Mouse (Mus musculus): ENCODE measurements at regions not wholly inside any gene's neighbourhood (a gene's known extent, or its start where the extent isn't known, plus 50 kb on each side); places are given as distances from the start of the nearest gene placed in this dataset.

DNA sequence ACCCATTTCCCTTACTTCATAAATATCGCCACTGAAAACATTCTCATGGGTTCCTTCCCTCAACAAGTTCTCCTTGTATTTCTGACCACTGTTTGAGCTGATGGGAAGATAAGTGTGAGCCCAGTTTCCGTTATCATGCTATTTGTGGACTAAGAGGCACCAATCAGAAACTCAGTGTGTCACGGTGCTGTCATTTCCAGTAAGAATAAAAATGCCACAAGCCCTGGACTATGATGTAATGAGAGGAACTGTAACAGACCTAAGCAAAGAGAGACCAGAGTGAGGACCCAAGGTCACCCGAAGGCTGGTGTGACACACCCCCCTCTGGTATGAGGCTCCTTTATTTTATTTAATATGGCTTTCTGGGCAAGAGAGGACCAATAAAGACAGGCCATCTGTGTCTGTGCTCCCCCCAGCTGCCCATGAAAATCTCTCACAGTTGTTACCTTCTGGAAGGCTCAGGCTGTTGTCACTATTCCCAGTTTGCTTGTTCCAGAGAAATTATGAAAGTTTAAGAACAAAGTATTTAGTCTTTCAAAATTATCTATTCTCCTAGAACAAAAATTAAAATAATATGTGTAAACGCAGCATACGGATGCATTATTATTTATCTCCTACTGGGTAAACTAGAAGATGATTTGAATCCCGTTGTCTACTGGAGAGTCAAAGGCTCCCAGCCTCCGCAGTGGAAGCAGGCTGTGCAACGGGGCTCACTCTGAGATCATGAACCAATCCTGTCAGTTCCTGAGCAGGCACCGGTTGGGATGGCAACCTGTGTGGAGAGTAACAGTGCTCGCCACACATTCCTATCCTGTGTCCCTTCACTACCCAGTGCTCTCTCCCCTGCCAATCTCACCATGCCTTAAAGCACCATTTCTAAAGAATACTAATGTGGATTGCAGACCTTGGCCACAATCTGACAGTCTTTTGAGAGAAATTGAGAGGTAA is 99.9 kb upstream of the Tmc1 start:
- TF ChIP-seq CTCF (IDR thresholded peaks at IDR 0.05; ENCODE audit: low read depth) = no peak
- TF ChIP-seq EP300 (IDR thresholded peaks at IDR 0.05; ENCODE audit: low read depth) = no peak
- Histone ChIP-seq H3K9ac (replicated peaks) (no peak overlapping the region), H3K4me3 (ENCODE audit: insufficient read depth in 1 of 2, low read depth in 2 of 2, low read length in 2 of 2) (no peak overlapping the region), H3K27me3 (ENCODE audit: control insufficient read depth, insufficient read depth, low read length) (no peaks in the 10 kb centered on the region), H3K4me1 (replicated peaks; ENCODE audit: control insufficient read depth in 2 of 2, insufficient read depth in 2 of 2, low read length in 1 of 2) (peaks cover 0 to 15% of the 10 kb centered on the region in 2 experiments; a peak in 2 of 4 replicates), H3K36me3 (replicated peaks; ENCODE audit: control insufficient read depth, insufficient read depth, low read depth) (no peaks in the 10 kb centered on the region), H3K27ac (no peak overlapping the region), H3K9me3 (ENCODE audit: control insufficient read depth, low read length) (no peaks in the 10 kb centered on the region), H3K4me2 (ENCODE audit: low read depth) (no peak overlapping the region)
- ATAC-seq (ENCODE audit: insufficient read depth) = no peak
- 46% methylated on average over 11 of the region's 11 CpGs for WGBS (ENCODE audit: insufficient replicate concordance)
- no peak for DNase-seq (ENCODE audit: low read depth in 3 of 3, low spot score in 3 of 3)

DNA sequence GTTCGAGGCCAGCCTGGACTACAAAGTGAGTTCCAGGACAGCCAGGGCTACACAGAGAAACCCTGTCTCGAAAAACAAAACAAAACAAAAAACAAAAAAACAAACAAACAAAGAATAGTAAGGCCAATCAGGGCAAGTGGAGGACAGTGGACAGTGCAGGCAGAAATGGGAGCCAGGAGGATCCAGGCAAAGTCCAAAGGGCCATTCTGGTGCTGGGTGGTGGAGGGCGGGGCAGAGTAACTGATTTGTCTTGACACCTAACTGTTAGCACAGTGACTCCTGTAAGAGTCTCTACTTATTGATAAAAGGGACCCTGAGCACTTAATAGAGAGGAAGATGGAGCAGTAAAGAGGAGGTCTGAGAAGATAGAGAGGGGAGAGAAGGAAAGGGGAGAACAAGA is 98.8 kb upstream of the Tmc1 start:
- no peak overlapping the region for H3K4me3 ChIP-seq (ENCODE audit: insufficient read depth in 1 of 2, low read depth in 2 of 2, low read length in 2 of 2)
- 68% methylated on average over 3 of the region's 3 CpGs for WGBS (ENCODE audit: insufficient replicate concordance)
- ATAC-seq (ENCODE audit: insufficient read depth) = no peak

DNA sequence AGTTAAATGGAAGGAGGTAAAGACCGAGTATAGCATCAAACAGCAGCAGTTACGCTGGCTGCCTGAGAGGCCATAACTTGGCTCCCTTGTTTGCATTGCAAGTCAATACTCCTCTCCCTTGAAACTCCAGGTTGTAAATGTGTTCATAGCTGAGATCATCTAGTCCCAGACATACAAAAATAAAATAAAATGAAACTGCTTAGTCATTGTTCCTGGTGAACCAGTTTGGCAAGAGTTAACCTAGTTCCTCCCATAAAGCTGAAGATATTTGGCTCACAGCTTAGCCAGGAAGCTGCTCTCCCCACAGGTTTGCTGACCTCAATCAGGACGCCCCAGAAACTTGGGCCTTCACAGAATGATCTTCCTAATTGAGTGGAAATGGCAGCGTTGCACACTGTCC is 97.9 kb upstream of the Tmc1 start:
- H3K4me3 ChIP-seq (ENCODE audit: insufficient read depth in 1 of 2, low read depth in 2 of 2, low read length in 2 of 2) = no peak overlapping the region
- no peaks in the 10 kb centered on the region for H3K27me3 ChIP-seq (ENCODE audit: control insufficient read depth, insufficient read depth, low read length)
- no peaks in the 10 kb centered on the region for H3K36me3 ChIP-seq (replicated peaks; ENCODE audit: control insufficient read depth, insufficient read depth, low read depth)
- H3K9me3 ChIP-seq (ENCODE audit: control insufficient read depth, low read length) = no peaks in the 10 kb centered on the region
- H3K9ac ChIP-seq (replicated peaks) = no peak overlapping the region
- ATAC-seq (ENCODE audit: insufficient read depth) (no peak), DNase-seq (ENCODE audit: low read depth in 3 of 3, low spot score in 3 of 3) (no peak)
- H3K4me1 ChIP-seq (replicated peaks; ENCODE audit: control insufficient read depth in 2 of 2, insufficient read depth in 2 of 2, low read length in 1 of 2) = peaks cover 0 to 15% of the 10 kb centered on the region in 2 experiments; a peak in 2 of 4 replicates
- 41% methylated on average over 4 of the region's 4 CpGs for WGBS (ENCODE audit: insufficient replicate concordance)
- TF ChIP-seq CTCF (IDR thresholded peaks at IDR 0.05; ENCODE audit: low read depth) (no peak), EP300 (IDR thresholded peaks at IDR 0.05; ENCODE audit: low read depth) (no peak)
- H3K4me2 ChIP-seq (ENCODE audit: low read depth) = no peak overlapping the region
- H3K27ac ChIP-seq = no peak overlapping the region

More for the DNA sequence above, 98.8 kb upstream of the Tmc1 start:
- Histone ChIP-seq H3K9ac (replicated peaks) (no peak overlapping the region), H3K36me3 (replicated peaks; ENCODE audit: control insufficient read depth, insufficient read depth, low read depth) (no peaks in the 10 kb centered on the region), H3K27me3 (ENCODE audit: control insufficient read depth, insufficient read depth, low read length) (no peaks in the 10 kb centered on the region), H3K4me1 (replicated peaks; ENCODE audit: control insufficient read depth in 2 of 2, insufficient read depth in 2 of 2, low read length in 1 of 2) (peaks cover 0 to 15% of the 10 kb centered on the region in 2 experiments; a peak in 2 of 4 replicates), H3K4me2 (ENCODE audit: low read depth) (no peak overlapping the region), H3K27ac (no peak overlapping the region), H3K9me3 (ENCODE audit: control insufficient read depth, low read length) (no peaks in the 10 kb centered on the region)
- DNase-seq (ENCODE audit: low read depth in 3 of 3, low spot score in 3 of 3) = no peak
- TF ChIP-seq EP300 (IDR thresholded peaks at IDR 0.05; ENCODE audit: low read depth) (no peak), CTCF (IDR thresholded peaks at IDR 0.05; ENCODE audit: low read depth) (no peak)

DNA sequence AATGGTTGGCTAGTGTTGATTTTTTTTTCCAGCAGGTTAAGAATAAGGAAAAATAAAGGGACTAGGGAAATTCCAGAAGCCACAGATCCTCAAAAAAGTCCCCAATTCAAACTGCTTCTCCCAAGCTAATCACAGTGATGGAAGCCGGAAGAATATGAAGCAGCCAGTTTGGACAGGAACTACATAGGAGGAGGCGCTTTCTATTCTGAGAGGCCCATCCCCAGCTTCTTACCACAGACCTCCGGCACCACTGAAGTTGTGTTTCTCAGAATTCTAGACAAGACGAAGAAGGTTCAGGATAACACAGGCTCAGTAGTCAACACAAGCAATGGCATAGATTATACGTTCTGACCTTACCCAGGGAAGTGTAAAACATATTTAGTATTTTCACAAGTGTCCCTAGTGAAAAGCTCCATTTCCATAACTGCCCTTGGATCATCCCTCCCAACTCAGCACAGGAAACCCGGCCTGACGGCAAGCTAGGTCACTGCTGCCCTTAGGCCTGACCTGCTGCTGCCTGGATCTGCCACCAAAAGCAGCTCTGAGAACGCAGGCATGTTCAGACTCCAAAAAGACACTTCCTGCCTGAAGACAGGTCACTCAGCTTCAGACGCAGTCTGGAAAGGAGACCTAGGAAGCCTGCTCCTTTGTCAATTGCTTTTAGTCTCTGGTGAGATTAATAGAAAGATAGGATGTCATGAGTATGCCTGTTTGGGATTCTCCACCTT is 97.2 kb upstream of the Tmc1 start:
- DNase-seq (ENCODE audit: low read depth in 3 of 3, low spot score in 3 of 3) = no peak

DNA sequence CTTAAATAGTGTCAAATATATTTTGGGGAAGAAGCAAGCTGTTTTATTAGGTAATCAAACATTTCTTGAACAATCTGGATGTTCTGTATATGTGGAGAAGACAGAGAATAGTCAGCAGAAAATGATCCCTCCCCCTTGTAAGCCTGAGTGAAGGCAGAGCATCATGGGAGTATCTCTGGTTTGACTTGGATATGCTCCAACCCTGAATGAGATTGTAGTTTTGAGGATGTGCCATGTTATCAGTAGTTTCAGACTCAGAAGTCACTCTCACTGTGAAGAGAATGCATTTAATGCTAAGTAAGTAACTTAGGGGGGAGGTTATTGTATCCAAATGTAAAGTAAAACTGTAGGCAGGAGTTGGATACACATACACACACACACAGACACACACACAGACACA is 95.3 kb upstream of the Tmc1 start:
- no peaks in the 10 kb centered on the region for H3K36me3 ChIP-seq (replicated peaks; ENCODE audit: control insufficient read depth, insufficient read depth, low read depth)
- TF ChIP-seq CTCF (IDR thresholded peaks at IDR 0.05; ENCODE audit: low read depth) (no peak), EP300 (IDR thresholded peaks at IDR 0.05; ENCODE audit: low read depth) (no peak)
- no peak overlapping the region for H3K9ac ChIP-seq (replicated peaks)
- H3K27ac ChIP-seq = no peak overlapping the region
- no peak overlapping the region for H3K4me3 ChIP-seq (ENCODE audit: insufficient read depth in 1 of 2, low read depth in 2 of 2, low read length in 2 of 2)
- no peaks in the 10 kb centered on the region for H3K9me3 ChIP-seq (ENCODE audit: control insufficient read depth, low read length)
- no peak overlapping the region for H3K4me2 ChIP-seq (ENCODE audit: low read depth)
- DNase-seq (ENCODE audit: low read depth in 3 of 3, low spot score in 3 of 3) (no peak), ATAC-seq (ENCODE audit: insufficient read depth) (no peak)
- no peaks in the 10 kb centered on the region for H3K27me3 ChIP-seq (ENCODE audit: control insufficient read depth, insufficient read depth, low read length)
- peaks cover 0 to 15% of the 10 kb centered on the region in 2 experiments; a peak in 2 of 4 replicates for H3K4me1 ChIP-seq (replicated peaks; ENCODE audit: control insufficient read depth in 2 of 2, insufficient read depth in 2 of 2, low read length in 1 of 2)

More for the DNA sequence above, 97.2 kb upstream of the Tmc1 start:
- no peak for ATAC-seq (ENCODE audit: insufficient read depth)
- Histone ChIP-seq H3K27me3 (ENCODE audit: control insufficient read depth, insufficient read depth, low read length) (no peaks in the 10 kb centered on the region), H3K4me1 (replicated peaks; ENCODE audit: control insufficient read depth in 2 of 2, insufficient read depth in 2 of 2, low read length in 1 of 2) (peaks cover 0 to 15% of the 10 kb centered on the region in 2 experiments; a peak in 2 of 4 replicates), H3K4me3 (ENCODE audit: insufficient read depth in 1 of 2, low read depth in 2 of 2, low read length in 2 of 2) (no peak overlapping the region), H3K9ac (replicated peaks) (no peak overlapping the region), H3K36me3 (replicated peaks; ENCODE audit: control insufficient read depth, insufficient read depth, low read depth) (no peaks in the 10 kb centered on the region), H3K4me2 (ENCODE audit: low read depth) (no peak overlapping the region), H3K27ac (no peak overlapping the region), H3K9me3 (ENCODE audit: control insufficient read depth, low read length) (no peaks in the 10 kb centered on the region)
- no peak for TF ChIP-seq CTCF (IDR thresholded peaks at IDR 0.05; ENCODE audit: low read depth)
- TF ChIP-seq EP300 (IDR thresholded peaks at IDR 0.05; ENCODE audit: low read depth) = no peak
- 24% methylated on average over 9 of the region's 9 CpGs for WGBS (ENCODE audit: insufficient replicate concordance)
